ENCODE assay signal across 8 mouse cellular contexts in genomic region chr1:52008443-52008842, GRCm38 (mm10). TPM values are rescaled to one million over a fixed set of nuclear protein-coding genes. Genes with fewer than 3 reads are reported as not detected.
DNase-seq lines count a peak whose midpoint lies in the region; ATAC-seq and TF ChIP-seq lines count a peak whose summit lies in the region.

No protein-coding gene starts in this region.

- H3K9me3 ChIP-seq in heart, embryonic 15.5 days (replicated peaks): no peaks in the 10 kb centered on the region
- no peaks in the 10 kb centered on the region for H3K9me3 ChIP-seq in limb, embryonic 14.5 days (ENCODE audit: control insufficient read depth, low read length)
- no peaks in the 10 kb centered on the region for H3K9me3 ChIP-seq in midbrain, embryonic 11.5 days (ENCODE audit: control insufficient read depth, low read length)

- H3K36me3 ChIP-seq in heart, embryonic 15.5 days: no peaks in the 10 kb centered on the region
- no peaks in the 10 kb centered on the region for H3K36me3 ChIP-seq in limb, embryonic 14.5 days (ENCODE audit: control insufficient read depth, insufficient read depth, low read length)
- no peaks in the 10 kb centered on the region for H3K36me3 ChIP-seq in midbrain, embryonic 11.5 days (ENCODE audit: control insufficient read depth, insufficient read depth, low read length)

- H3K4me2 ChIP-seq in heart, embryonic 15.5 days: peak overlapping the region; percentile 75
- peak overlapping the region; percentile 39 for H3K4me2 ChIP-seq in limb, embryonic 14.5 days (replicated peaks; ENCODE audit: low read depth, low read length, severe bottlenecking)
- peak overlapping the region; percentile 51 for H3K4me2 ChIP-seq in midbrain, embryonic 11.5 days

- intact Hi-C loops in gastrocnemius, postnatal 14 days (cut with DNase I; ENCODE audit: low total_unique reads): loop anchor here (10.0 kb wide), 1 partner anchor 364 kb away; no protein-coding TSS in a partner anchor

- WGBS in heart, embryonic 15.5 days: 4% methylated on average over 11 of the region's 11 CpGs
- WGBS in limb, embryonic 14.5 days: 10% methylated on average over 11 of the region's 11 CpGs
- 5% methylated on average over 11 of the region's 11 CpGs for WGBS in midbrain, embryonic 11.5 days

- ATAC-seq in CD4-positive, CD25-positive, alpha-beta regulatory T cell, adult 4 months: peak; percentile 67
- ATAC-seq in heart, embryonic 15.5 days (replicated peaks; ENCODE audit: insufficient number of reproducible peaks, insufficient read depth, low FRiP score, low read depth): no peak
- no peak for ATAC-seq in limb, embryonic 14.5 days (ENCODE audit: low FRiP score, low read depth)
- peak; percentile 35 for ATAC-seq in midbrain, embryonic 11.5 days (ENCODE audit: low FRiP score)

- no peak for TF ChIP-seq POLR2A in limb, embryonic 14.5 days (IDR thresholded peaks at IDR 0.05; ENCODE audit: borderline replicate concordance, extremely low read depth, insufficient read depth, insufficient read length)

- no peaks in the 10 kb centered on the region for H3K27me3 ChIP-seq in heart, embryonic 15.5 days
- H3K27me3 ChIP-seq in limb, embryonic 14.5 days (ENCODE audit: control insufficient read depth, insufficient read depth, low read length): no peaks in the 10 kb centered on the region
- no peaks in the 10 kb centered on the region; the same call in 1 of the 2 replicates for H3K27me3 ChIP-seq in midbrain, embryonic 11.5 days (ENCODE audit: control insufficient read depth, insufficient read depth, low read length)

- H3K4me3 ChIP-seq in heart, embryonic 15.5 days: peak overlapping the region; percentile 52
- H3K4me3 ChIP-seq in limb, embryonic 14.5 days (replicated peaks; ENCODE audit: low read length): peak overlapping the region; percentile 12
- peak overlapping the region; percentile 24 for H3K4me3 ChIP-seq in midbrain, embryonic 11.5 days (ENCODE audit: low read depth, low read length)

- no peak overlapping the region for H3K27ac ChIP-seq in heart, embryonic 15.5 days
- no peak overlapping the region for H3K27ac ChIP-seq in limb, embryonic 14.5 days (replicated peaks; ENCODE audit: low read depth, low read length)
- H3K27ac ChIP-seq in midbrain, embryonic 11.5 days (ENCODE audit: low read depth, low read length): no peak overlapping the region

- DNase-seq in adrenal gland, postnatal 25 days: peak; percentile 5
- DNase-seq in limb, embryonic 14.5 days (ENCODE audit: low spot score): no peak
- peak; percentile 89 for DNase-seq in midbrain, embryonic 11.5 days (ENCODE audit: low spot score, missing footprints)
- DNase-seq in thymus, postnatal 25 days: peak; percentile 54
- DNase-seq in gastrocnemius, postnatal 14 days: no peak
- DNase-seq in testis, postnatal 14 days (ENCODE audit: low spot score): no peak

- H3K4me1 ChIP-seq in heart, embryonic 15.5 days (replicated peaks): peaks cover 9% of the 10 kb centered on the region
- peaks cover 4% of the 10 kb centered on the region; the same call in 1 of the 2 replicates for H3K4me1 ChIP-seq in limb, embryonic 14.5 days (ENCODE audit: control insufficient read depth, insufficient read depth, low read length)
- no peaks in the 10 kb centered on the region; the same call in 1 of the 2 replicates for H3K4me1 ChIP-seq in midbrain, embryonic 11.5 days (ENCODE audit: control insufficient read depth, insufficient read depth, low read length)

- H3K9ac ChIP-seq in heart, embryonic 15.5 days: peak overlapping the region; percentile 44; the same call in 1 of the 2 replicates
- H3K9ac ChIP-seq in limb, embryonic 14.5 days (ENCODE audit: low read depth, low read length, severe bottlenecking): no peak overlapping the region
- H3K9ac ChIP-seq in midbrain, embryonic 11.5 days (ENCODE audit: low read length): peak overlapping the region; percentile 10; the same call in 1 of the 2 replicates

RNA-seq across cellular contexts. Expression of gene Stat4, which starts 21.5 kb away (rescaled TPM):
- 100 to 1,000 TPM; 123 to 149 TPM for polyA plus RNA-seq in CD4-positive, CD25-positive, alpha-beta regulatory T cell, adult 4 months (2017; shearing (Covaris generic))
- total RNA-seq in adrenal gland, postnatal 25 days (2021): 0.12 TPM in 1 of 2 replicates, not detected in the other
- 1.9 and 5.1 TPM in 2 replicates for polyA plus RNA-seq in heart, embryonic 15.5 days (2015; fragmentation: Nextera tagmentation; extraction: Ambion mirVana)
- polyA plus RNA-seq in limb, embryonic 14.5 days (2012; rRNA removed): 0.44 and 0.60 TPM in 2 replicates
- polyA plus RNA-seq in limb, embryonic 14.5 days (2014; fragmentation: Nextera tagmentation; extraction: Ambion mirVana): 0.51 and 2.1 TPM in 2 replicates
- polyA plus RNA-seq in midbrain, embryonic 11.5 days (2014; fragmentation: Nextera tagmentation; extraction: Ambion mirVana): 2.1 and 2.5 TPM in 2 replicates
- not detected for total RNA-seq in gastrocnemius, postnatal 14 days (2021)

Comparison
In these comparisons a context has a peak if more than half of its experiments do, and no peak if none do; other contexts are left out.
1. ATAC-seq: peak in CD4-positive, CD25-positive, alpha-beta regulatory T cell, adult 4 months (single experiment) and midbrain, embryonic 11.5 days (single experiment); none in heart, embryonic 15.5 days (single experiment) and limb, embryonic 14.5 days (single experiment).
2. DNase-seq: peak in adrenal gland, postnatal 25 days (single experiment), midbrain, embryonic 11.5 days (single experiment) and thymus, postnatal 25 days (single experiment); none in limb, embryonic 14.5 days (single experiment), gastrocnemius, postnatal 14 days (single experiment) and testis, postnatal 14 days (single experiment).
3. RNA of gene Stat4, which starts 21.5 kb away (polyA plus RNA-seq): 123 to 149 TPM in CD4-positive, CD25-positive, alpha-beta regulatory T cell, adult 4 months; 2.1 to 2.5 TPM in midbrain, embryonic 11.5 days, 1.9 to 5.1 TPM in heart, embryonic 15.5 days and 0.44 to 2.1 TPM in limb, embryonic 14.5 days; every median in the first group is over 10 times any median in the second.
4. Peak in every context shown above with its lines, with median percentiles within 50 percentile points of each other: H3K4me2 ChIP-seq and H3K4me3 ChIP-seq.